Mouse (Mus musculus): ENCODE results near the gene Prdx6b. TPM values are rescaled to one million over a fixed set of nuclear protein-coding genes. Genes with fewer than 3 reads are reported as not detected.

Gene Prdx6b
- polyA plus RNA-seq, 1 experiment: not detected

DNA sequence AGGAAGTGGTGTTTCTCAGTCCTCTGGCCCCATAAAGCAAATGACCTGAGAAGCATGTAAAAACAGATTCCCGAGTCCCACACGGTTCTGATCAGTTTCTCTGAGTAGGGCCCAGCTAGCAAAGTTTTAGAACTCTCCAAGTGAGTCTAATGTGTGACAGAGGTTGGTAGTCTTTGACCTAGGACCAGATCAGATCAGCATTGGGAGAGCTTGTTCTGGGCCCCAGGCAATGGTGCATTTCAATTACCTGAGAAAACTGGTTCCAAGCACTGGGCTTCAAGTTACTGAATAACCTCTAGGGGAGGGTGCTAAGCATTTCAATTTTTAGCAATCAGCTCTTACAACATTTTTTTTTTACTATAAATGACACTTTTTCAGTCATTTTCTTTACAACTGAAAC lies 10.1 kb upstream of the Prdx6b start:
- H3K4me1 ChIP-seq (ENCODE audit: control insufficient read depth, insufficient read depth, low read length): no peaks in the 10 kb centered on the region
- no peak overlapping the region for H3K4me3 ChIP-seq (ENCODE audit: insufficient read depth, low read length)
- no peak for TF ChIP-seq CTCF (IDR thresholded peaks at IDR 0.05; ENCODE audit: extremely low read depth, insufficient read depth, low read length)
- TF ChIP-seq POLR2A (IDR thresholded peaks at IDR 0.05; ENCODE audit: extremely low read depth, insufficient read depth, low read length): no peak

DNA sequence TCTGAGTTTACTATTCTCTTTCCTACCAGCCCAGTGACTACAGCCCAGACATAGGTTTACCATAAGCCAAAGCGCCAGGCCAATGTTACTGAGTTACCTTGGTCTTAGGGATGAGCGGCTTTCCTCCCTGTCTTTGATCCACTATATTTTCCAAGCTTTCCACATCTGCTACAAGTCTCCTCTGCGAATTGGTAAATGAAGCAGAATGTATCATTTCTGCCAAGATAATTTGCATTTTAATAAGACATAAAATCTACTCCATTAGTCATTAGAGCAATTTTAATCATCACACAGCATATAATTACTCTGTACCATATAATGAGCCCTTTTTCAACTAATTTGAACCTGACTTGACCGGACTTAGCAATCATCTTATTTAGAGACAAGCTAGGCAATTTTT lies 5.9 kb upstream of the Prdx6b start:
- TF ChIP-seq POLR2A (IDR thresholded peaks at IDR 0.05; ENCODE audit: extremely low read depth, insufficient read depth, low read length) (no peak), CTCF (IDR thresholded peaks at IDR 0.05; ENCODE audit: extremely low read depth, insufficient read depth, low read length) (no peak)
- Histone ChIP-seq H3K4me3 (ENCODE audit: insufficient read depth, low read length) (no peak overlapping the region), H3K27ac (ENCODE audit: insufficient read depth, low read length) (no peak overlapping the region), H3K4me1 (ENCODE audit: control insufficient read depth, insufficient read depth, low read length) (no peaks in the 10 kb centered on the region)

More for the DNA sequence above, 10.1 kb upstream of the Prdx6b start:
- no peak overlapping the region for H3K27ac ChIP-seq (ENCODE audit: insufficient read depth, low read length)

DNA sequence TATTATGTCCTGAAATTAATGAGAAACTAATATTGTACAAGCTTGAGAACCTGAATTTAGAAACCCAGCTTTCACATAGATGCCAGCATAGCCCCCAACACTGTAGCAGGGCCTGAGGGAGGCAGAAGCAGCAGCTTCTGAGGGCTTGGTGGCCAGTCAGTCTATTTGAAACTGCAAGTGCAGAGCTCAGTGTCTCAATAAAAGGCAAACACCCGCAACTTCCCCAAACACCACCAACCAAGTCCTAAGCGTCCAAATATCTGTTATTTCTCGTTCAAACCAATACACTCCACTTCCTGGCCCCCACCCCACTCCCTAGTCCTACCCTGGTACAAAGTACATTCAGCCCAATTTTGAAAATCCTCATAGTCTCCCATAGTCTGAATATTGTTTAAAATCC lies 6.1 kb downstream of the Prdx6b start:
- Histone ChIP-seq H3K27ac (ENCODE audit: insufficient read depth, low read length) (no peak overlapping the region), H3K4me3 (ENCODE audit: insufficient read depth, low read length) (no peak overlapping the region), H3K4me1 (ENCODE audit: control insufficient read depth, insufficient read depth, low read length) (no peaks in the 10 kb centered on the region)
- TF ChIP-seq CTCF (IDR thresholded peaks at IDR 0.05; ENCODE audit: extremely low read depth, insufficient read depth, low read length): no peak
- no peak for TF ChIP-seq POLR2A (IDR thresholded peaks at IDR 0.05; ENCODE audit: extremely low read depth, insufficient read depth, low read length)

DNA sequence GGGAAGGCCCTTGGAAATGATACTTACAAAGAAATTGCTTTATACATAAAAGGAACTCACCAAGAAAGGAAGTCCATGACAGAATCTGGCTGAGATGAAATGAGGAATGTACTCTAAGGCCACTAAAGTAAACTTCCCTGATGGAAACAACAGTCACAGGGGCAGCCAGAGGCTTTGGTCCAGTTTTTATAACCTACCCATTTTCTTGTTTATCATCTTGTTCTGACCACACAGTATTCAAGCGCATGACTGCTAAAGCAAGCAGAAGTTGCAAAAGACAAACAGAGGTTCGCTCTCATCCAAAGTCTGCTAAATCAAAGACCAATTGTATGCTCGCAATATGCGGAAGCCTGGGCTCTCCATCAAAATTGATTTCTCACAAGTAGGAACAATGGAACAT lies 8.5 kb downstream of the Prdx6b start:
- no peak overlapping the region for H3K27ac ChIP-seq (ENCODE audit: insufficient read depth, low read length)
- no peak overlapping the region for H3K4me3 ChIP-seq (ENCODE audit: insufficient read depth, low read length)
- H3K4me1 ChIP-seq (ENCODE audit: control insufficient read depth, insufficient read depth, low read length): no peaks in the 10 kb centered on the region
- TF ChIP-seq POLR2A (IDR thresholded peaks at IDR 0.05; ENCODE audit: extremely low read depth, insufficient read depth, low read length): no peak
- TF ChIP-seq CTCF (IDR thresholded peaks at IDR 0.05; ENCODE audit: extremely low read depth, insufficient read depth, low read length): no peak

- Histone ChIP-seq H3K4me1 (ENCODE audit: control insufficient read depth, insufficient read depth, low read length) (no peaks in the 10 kb centered on the region), H3K27ac (ENCODE audit: insufficient read depth, low read length) (no peak overlapping the region), H3K4me3 (ENCODE audit: insufficient read depth, low read length) (no peak overlapping the region)
- TF ChIP-seq POLR2A (IDR thresholded peaks at IDR 0.05; ENCODE audit: extremely low read depth, insufficient read depth, low read length) (no peak), CTCF (IDR thresholded peaks at IDR 0.05; ENCODE audit: extremely low read depth, insufficient read depth, low read length) (no peak)
These were observed 11.7 kb downstream of the Prdx6b start for GRCm38 (mm10) chr2:80303957-80304356.

- Histone ChIP-seq H3K27ac (ENCODE audit: insufficient read depth, low read length) (no peak overlapping the region), H3K4me3 (ENCODE audit: insufficient read depth, low read length) (no peak overlapping the region), H3K4me1 (ENCODE audit: control insufficient read depth, insufficient read depth, low read length) (no peaks in the 10 kb centered on the region)
- TF ChIP-seq POLR2A (IDR thresholded peaks at IDR 0.05; ENCODE audit: extremely low read depth, insufficient read depth, low read length) (no peak), CTCF (IDR thresholded peaks at IDR 0.05; ENCODE audit: extremely low read depth, insufficient read depth, low read length) (no peak)
These were observed 15.4 kb downstream of the Prdx6b start for GRCm38 (mm10) chr2:80307701-80308100.

GRCm38 (mm10) chr2:80309775-80310174 lies 17.5 kb downstream of the Prdx6b start:
- Histone ChIP-seq H3K27ac (ENCODE audit: insufficient read depth, low read length) (no peak overlapping the region), H3K4me3 (ENCODE audit: insufficient read depth, low read length) (no peak overlapping the region), H3K4me1 (ENCODE audit: control insufficient read depth, insufficient read depth, low read length) (no peaks in the 10 kb centered on the region)
- TF ChIP-seq CTCF (IDR thresholded peaks at IDR 0.05; ENCODE audit: extremely low read depth, insufficient read depth, low read length) (no peak), POLR2A (IDR thresholded peaks at IDR 0.05; ENCODE audit: extremely low read depth, insufficient read depth, low read length) (no peak)

DNA sequence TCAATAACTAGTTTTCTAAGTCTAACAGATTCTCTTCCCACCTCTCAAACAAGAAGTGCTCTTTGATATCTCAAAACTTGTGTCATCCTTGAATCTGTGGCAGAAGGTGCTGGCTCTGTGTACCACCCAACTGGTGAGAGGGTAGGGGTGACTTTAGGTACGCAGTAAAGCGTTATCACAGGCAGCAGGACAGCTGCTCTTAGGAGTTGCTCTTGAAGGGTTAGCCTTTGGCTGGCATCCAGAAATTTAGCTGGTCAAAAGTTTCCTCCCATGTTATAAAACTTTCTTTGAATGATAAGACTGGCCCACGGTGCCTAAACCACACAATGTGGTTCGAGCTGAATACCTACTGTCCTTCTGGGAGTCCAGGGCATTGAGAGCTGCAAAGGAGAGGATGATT lies 18.5 kb downstream of the Prdx6b start:
- Histone ChIP-seq H3K4me3 (ENCODE audit: insufficient read depth, low read length) (no peak overlapping the region), H3K4me1 (ENCODE audit: control insufficient read depth, insufficient read depth, low read length) (no peaks in the 10 kb centered on the region), H3K27ac (ENCODE audit: insufficient read depth, low read length) (no peak overlapping the region)
- TF ChIP-seq POLR2A (IDR thresholded peaks at IDR 0.05; ENCODE audit: extremely low read depth, insufficient read depth, low read length) (no peak), CTCF (IDR thresholded peaks at IDR 0.05; ENCODE audit: extremely low read depth, insufficient read depth, low read length) (no peak)

- no peak overlapping the region for H3K4me3 ChIP-seq (ENCODE audit: insufficient read depth, low read length)
- TF ChIP-seq POLR2A (IDR thresholded peaks at IDR 0.05; ENCODE audit: extremely low read depth, insufficient read depth, low read length) (no peak), CTCF (IDR thresholded peaks at IDR 0.05; ENCODE audit: extremely low read depth, insufficient read depth, low read length) (no peak)
- H3K27ac ChIP-seq (ENCODE audit: insufficient read depth, low read length): no peak overlapping the region
- H3K4me1 ChIP-seq (ENCODE audit: control insufficient read depth, insufficient read depth, low read length): no peaks in the 10 kb centered on the region
These were observed 19.1 kb downstream of the Prdx6b start for GRCm38 (mm10) chr2:80311350-80311749.

DNA sequence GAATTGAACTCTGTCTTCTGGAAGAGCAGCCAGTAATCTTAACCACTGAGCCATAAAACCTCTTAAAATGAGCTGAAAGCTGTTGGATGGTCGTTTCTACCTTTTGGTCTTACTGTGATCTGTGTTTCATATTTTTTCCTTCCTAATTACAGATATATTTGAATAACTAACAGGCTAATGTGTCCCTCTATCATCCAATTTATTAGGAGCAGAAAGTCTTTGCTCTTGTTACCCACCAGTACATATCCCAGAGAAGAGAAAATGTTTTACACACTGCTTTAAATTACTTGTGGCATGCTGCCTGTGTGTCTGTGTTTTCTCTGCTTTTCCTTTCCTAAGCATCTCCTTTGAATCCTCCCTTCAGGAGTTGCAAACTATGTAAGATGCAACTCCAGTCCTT lies 21.9 kb downstream of the Prdx6b start:
- no peak overlapping the region for H3K4me3 ChIP-seq (ENCODE audit: insufficient read depth, low read length)
- no peak overlapping the region for H3K27ac ChIP-seq (ENCODE audit: insufficient read depth, low read length)
- H3K4me1 ChIP-seq (ENCODE audit: control insufficient read depth, insufficient read depth, low read length): peaks cover 1% of the 10 kb centered on the region; the same call in 1 of the 2 replicates
- TF ChIP-seq POLR2A (IDR thresholded peaks at IDR 0.05; ENCODE audit: extremely low read depth, insufficient read depth, low read length) (no peak), CTCF (IDR thresholded peaks at IDR 0.05; ENCODE audit: extremely low read depth, insufficient read depth, low read length) (no peak)

All from cortical plate, adult 2 months (tissue).